Mouse (Mus musculus): Measurements from ENCODE around the gene Clec12b. TPM values are rescaled to one million over a fixed set of nuclear protein-coding genes. Genes with fewer than 3 reads are reported as not detected.

Gene Clec12b
- total RNA-seq (2014; fragmentation: Nextera tagmentation) (not detected in 2 replicates), total RNA-seq (2017) (not detected in 2 replicates)

- ATAC-seq (replicated peaks; ENCODE audit: low FRiP score, low TSS enrichment, poor library complexity, severe bottlenecking) = no peak
These were observed at the start of gene Clec12b for GRCm38 (mm10) chr6:129385774-129386173. TSS of gene Clec12b (minus strand) at chr6:129385874.

- ATAC-seq (replicated peaks; ENCODE audit: low FRiP score, low TSS enrichment, poor library complexity, severe bottlenecking) = peak; percentile 37; the same call in 1 of the 2 replicates
These were observed 48.6 kb upstream of the Clec12b start for GRCm38 (mm10) chr6:129434239-129434638.

GRCm38 (mm10) chr6:129427281-129427680, 41.6 kb upstream of the Clec12b start:
- no peak for ATAC-seq (replicated peaks; ENCODE audit: low FRiP score, low TSS enrichment, poor library complexity, severe bottlenecking)

GRCm38 (mm10) chr6:129425812-129426211, 40.1 kb upstream of the Clec12b start:
- ATAC-seq (replicated peaks; ENCODE audit: low FRiP score, low TSS enrichment, poor library complexity, severe bottlenecking) = no peak

GRCm38 (mm10) chr6:129425217-129425616, 39.5 kb upstream of the Clec12b start:
- no peak for ATAC-seq (replicated peaks; ENCODE audit: low FRiP score, low TSS enrichment, poor library complexity, severe bottlenecking)

- peak; percentile 96 for ATAC-seq (replicated peaks; ENCODE audit: low FRiP score, low TSS enrichment, poor library complexity, severe bottlenecking)
These were observed 38.0 kb upstream of the Clec12b start for GRCm38 (mm10) chr6:129423734-129424072.

- ATAC-seq (replicated peaks; ENCODE audit: low FRiP score, low TSS enrichment, poor library complexity, severe bottlenecking) = no peak
These were observed 37.5 kb upstream of the Clec12b start for GRCm38 (mm10) chr6:129423040-129423733.

GRCm38 (mm10) chr6:129422311-129422710, 36.6 kb upstream of the Clec12b start:
- no peak for ATAC-seq (replicated peaks; ENCODE audit: low FRiP score, low TSS enrichment, poor library complexity, severe bottlenecking)

GRCm38 (mm10) chr6:129414177-129414576, 28.5 kb upstream of the Clec12b start:
- no peak for ATAC-seq (replicated peaks; ENCODE audit: low FRiP score, low TSS enrichment, poor library complexity, severe bottlenecking)

- no peak for ATAC-seq (replicated peaks; ENCODE audit: low FRiP score, low TSS enrichment, poor library complexity, severe bottlenecking)
These were observed 22.9 kb upstream of the Clec12b start, which contains the start of gene Clec9a for GRCm38 (mm10) chr6:129408562-129408961. TSS of gene Clec9a (plus strand) at chr6:129408862.

- ATAC-seq (replicated peaks; ENCODE audit: low FRiP score, low TSS enrichment, poor library complexity, severe bottlenecking) = 0 out of 2 replicates have a peak, but pooled peaks have one; percentile 34
These were observed 21.6 kb upstream of the Clec12b start for GRCm38 (mm10) chr6:129407324-129407723.

- ATAC-seq (replicated peaks; ENCODE audit: low FRiP score, low TSS enrichment, poor library complexity, severe bottlenecking) = no peak
These were observed 20.3 kb upstream of the Clec12b start for GRCm38 (mm10) chr6:129405999-129406398.

GRCm38 (mm10) chr6:129403391-129403790, 17.7 kb upstream of the Clec12b start:
- no peak for ATAC-seq (replicated peaks; ENCODE audit: low FRiP score, low TSS enrichment, poor library complexity, severe bottlenecking)

GRCm38 (mm10) chr6:129402404-129402803, 16.7 kb upstream of the Clec12b start:
- ATAC-seq (replicated peaks; ENCODE audit: low FRiP score, low TSS enrichment, poor library complexity, severe bottlenecking) = no peak

GRCm38 (mm10) chr6:129399945-129400344, 14.3 kb upstream of the Clec12b start:
- 0 out of 2 replicates have a peak, but pooled peaks have one; percentile 34 for ATAC-seq (replicated peaks; ENCODE audit: low FRiP score, low TSS enrichment, poor library complexity, severe bottlenecking)

GRCm38 (mm10) chr6:129396997-129397396, 11.3 kb upstream of the Clec12b start, which contains the start of gene Clec1b:
TSS of gene Clec1b (plus strand) at chr6:129397297.
- ATAC-seq (replicated peaks; ENCODE audit: low FRiP score, low TSS enrichment, poor library complexity, severe bottlenecking) = no peak

GRCm38 (mm10) chr6:129393732-129394131, 8.1 kb upstream of the Clec12b start:
- no peak for ATAC-seq (replicated peaks; ENCODE audit: low FRiP score, low TSS enrichment, poor library complexity, severe bottlenecking)

- 0 out of 2 replicates have a peak, but pooled peaks have one; percentile 51 for ATAC-seq (replicated peaks; ENCODE audit: low FRiP score, low TSS enrichment, poor library complexity, severe bottlenecking)
These were observed 7.5 kb upstream of the Clec12b start for GRCm38 (mm10) chr6:129393087-129393720.

GRCm38 (mm10) chr6:129385000-129385399, 674 bp downstream of the Clec12b start:
- ATAC-seq (replicated peaks; ENCODE audit: low FRiP score, low TSS enrichment, poor library complexity, severe bottlenecking) = no peak

- no peak for ATAC-seq (replicated peaks; ENCODE audit: low FRiP score, low TSS enrichment, poor library complexity, severe bottlenecking)
These were observed 2.2 kb downstream of the Clec12b start for GRCm38 (mm10) chr6:129383466-129383865.

- no peak for ATAC-seq (replicated peaks; ENCODE audit: low FRiP score, low TSS enrichment, poor library complexity, severe bottlenecking)
These were observed 3.9 kb downstream of the Clec12b start for GRCm38 (mm10) chr6:129381736-129382135.

Data from megakaryocyte-erythroid progenitor cell, adult 5-6 weeks (primary cell).